Mouse (Mus musculus) erythroblast, embryonic 14.5 days (primary cell): Measurements from ENCODE around the gene Olfr975.

ENCODE experiments used
- GATA1 ChIP-seq: IDR thresholded peaks from 2 replicates; pipeline ENCODE4 v1.6.1; 2012; ENCODE audit warnings: low read length, inconsistent platforms, mixed read lengths
- TAL1 ChIP-seq: IDR thresholded peaks from 3 replicates; pipeline ENCODE4 v1.6.1; 2012; ENCODE audit warnings: low read length, inconsistent platforms, mixed read lengths

- no peak for TF ChIP-seq GATA1
- no peak for TF ChIP-seq TAL1
Measured at GRCm38 (mm10) chr9:39937201-39937600, 14.6 kb downstream of the Olfr975 start, which contains the start of gene Olfr974.
